Mouse (Mus musculus) neural tube, embryonic 14.5 days (tissue): ENCODE measurements around the gene St6galnac1. TPM values are rescaled to one million over a fixed set of nuclear protein-coding genes. Genes with fewer than 3 reads are reported as not detected.
A peak's percentile ranks its signal among the peaks of the same experiment; 100 is the strongest.
"Not testable (repeated sequence)": the region's sequence is repeated elsewhere in the genome, so short reads cannot be mapped to it uniquely, and the experiment has no call there.

ENCODE experiments used
- ATAC-seq: fragments of 200-750 bp; cut with Nextera tagmentation; 2 replicates; pipeline ENCODE4 v1.8.0; 2017; ENCODE audit warnings: low read depth, mild to moderate bottlenecking, moderate TSS enrichment, moderate library complexity
- H3K27ac ChIP-seq: fragments of 300-500 bp; sonication (generic); 2 replicates; pipeline ENCODE4 v1.5.1; 2014; ENCODE audit warnings: low read depth, mild to moderate bottlenecking, control low read depth, low read length, moderate library complexity, mixed read lengths
- H3K27me3 ChIP-seq: fragments of 300-500 bp; sonication (generic); 2 replicates; pipeline ENCODE4 v1.6.1; 2014; ENCODE audit warnings: low read length; ENCODE audit not compliant: control insufficient read depth, insufficient read depth
- H3K36me3 ChIP-seq: fragments of 300-500 bp; sonication (generic); 2 replicates; pipeline ENCODE4 v1.6.1; 2014; ENCODE audit warnings: low read length, mixed read lengths; ENCODE audit not compliant: control insufficient read depth, insufficient read depth
- H3K4me1 ChIP-seq: fragments of 300-500 bp; sonication (generic); 2 replicates; pipeline ENCODE4 v1.6.1; 2014; ENCODE audit warnings: low read length; ENCODE audit not compliant: control insufficient read depth, insufficient read depth
- H3K4me2 ChIP-seq: fragments of 300-500 bp; sonication (generic); 2 replicates; pipeline ENCODE4 v1.6.1; 2014; ENCODE audit warnings: mild to moderate bottlenecking, low read depth, low read length, control low read depth
- H3K4me3 ChIP-seq: fragments of 300-500 bp; sonication (generic); 2 replicates; pipeline ENCODE4 v1.5.1; 2014; ENCODE audit warnings: low read depth, low read length, control low read depth, mixed read lengths
- H3K9ac ChIP-seq: fragments of 300-500 bp; sonication (generic); replicated peaks from 2 replicates; pipeline ENCODE4 v1.6.1; 2014; ENCODE audit warnings: low read depth, mild to moderate bottlenecking, control low read depth, low read length, mixed read lengths
- H3K9me3 ChIP-seq: fragments of 300-500 bp; sonication (generic); 2 replicates; pipeline ENCODE4 v1.6.1; 2016; ENCODE audit warnings: low read length; ENCODE audit not compliant: control insufficient read depth
- WGBS: fragments of 180-500 bp; shearing (Covaris S2); extraction: QIAGEN DNeasy Blood & Tissue Kit; methylation state at CpG from one replicate; pipeline ENCODE4 v1.1.7; 2014; 5-methylcytosine and 5-hydroxymethylcytosine counted together
- polyA plus RNA-seq: library from polyadenylated mRNA; unstranded; fragments of >200 nt; fragmentation: Nextera tagmentation; extraction: Ambion mirVana; gene quantifications from 2 replicates; pipeline ENCODE4 v1.2.1, GENCODE M21; 2014

St6galnac1 gene
- polyA plus RNA-seq, 1 experiment from 2014 or later = not detected

- not testable (repeated sequence) for H3K27ac ChIP-seq, H3K27me3 ChIP-seq, H3K9me3 ChIP-seq, H3K4me3 ChIP-seq, H3K36me3 ChIP-seq, H3K9ac ChIP-seq, H3K4me1 ChIP-seq, H3K4me2 ChIP-seq, ATAC-seq
- 94% methylated on average over 3 of the region's 3 CpGs for WGBS
These were observed 28.5 kb downstream of the St6galnac1 start for GRCm38 (mm10) chr11:116746822-116747221.

- not testable (repeated sequence) for H3K36me3 ChIP-seq, H3K4me1 ChIP-seq, H3K27me3 ChIP-seq, ATAC-seq, H3K9me3 ChIP-seq, H3K27ac ChIP-seq, H3K9ac ChIP-seq, H3K4me2 ChIP-seq, H3K4me3 ChIP-seq
- WGBS = 80% methylated on average over 2 of the region's 2 CpGs
These were observed 29.9 kb downstream of the St6galnac1 start for GRCm38 (mm10) chr11:116745457-116745856.

DNA sequence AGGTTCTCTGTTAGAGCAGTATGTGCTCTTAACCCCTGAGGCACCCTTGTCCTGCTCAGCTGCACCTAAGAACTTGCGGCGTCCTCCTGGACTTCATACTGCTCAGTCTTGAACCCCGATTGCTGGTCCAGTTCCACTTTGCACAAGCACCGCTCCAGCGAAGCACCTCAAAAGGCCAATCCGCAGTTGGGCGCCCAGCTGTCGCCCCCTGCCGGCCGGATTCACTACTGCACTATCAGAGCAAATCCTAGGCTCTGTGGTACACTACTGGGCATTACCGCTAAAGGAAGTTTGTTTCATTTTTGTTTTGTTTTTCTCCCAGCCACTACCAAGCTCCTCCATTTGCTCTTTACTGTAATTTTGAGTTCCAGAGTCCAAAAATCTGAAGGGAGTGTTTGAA lies 36.9 kb downstream of the St6galnac1 start:
- Histone ChIP-seq H3K27me3 (no peaks in the 10 kb centered on the region), H3K9me3 (no peaks in the 10 kb centered on the region), H3K4me3 (no peak overlapping the region), H3K4me1 (no peaks in the 10 kb centered on the region), H3K9ac (no peak overlapping the region), H3K4me2 (no peak overlapping the region), H3K27ac (no peak overlapping the region), H3K36me3 (no peaks in the 10 kb centered on the region)
- WGBS = 52% methylated on average over 11 of the region's 11 CpGs
- no peak for ATAC-seq

- ATAC-seq = no peak
- Histone ChIP-seq H3K4me1 (no peaks in the 10 kb centered on the region), H3K27ac (no peak overlapping the region), H3K27me3 (no peaks in the 10 kb centered on the region), H3K9me3 (no peaks in the 10 kb centered on the region), H3K4me3 (no peak overlapping the region), H3K36me3 (no peaks in the 10 kb centered on the region), H3K4me2 (no peak overlapping the region), H3K9ac (no peak overlapping the region)
- WGBS = 89% methylated on average over 4 of the region's 4 CpGs
These were observed 42.8 kb downstream of the St6galnac1 start for GRCm38 (mm10) chr11:116732536-116732935.

GRCm38 (mm10) chr11:116731060-116731580 lies 44.2 kb downstream of the St6galnac1 start:
- not testable (repeated sequence) for H3K27ac ChIP-seq, H3K4me3 ChIP-seq, H3K9ac ChIP-seq, ATAC-seq, H3K4me1 ChIP-seq, H3K9me3 ChIP-seq, H3K4me2 ChIP-seq, H3K36me3 ChIP-seq, H3K27me3 ChIP-seq
- WGBS = 92% methylated on average over 6 of the region's 6 CpGs

GRCm38 (mm10) chr11:116729276-116730008 lies 45.9 kb downstream of the St6galnac1 start:
- H3K27ac ChIP-seq = no peak overlapping the region
- no peak overlapping the region for H3K4me2 ChIP-seq
- no peak overlapping the region for H3K9ac ChIP-seq
- no peaks in the 10 kb centered on the region for H3K4me1 ChIP-seq
- ATAC-seq = no peak
- no peaks in the 10 kb centered on the region for H3K36me3 ChIP-seq
- 80% methylated on average over 9 of the region's 9 CpGs for WGBS
- no peaks in the 10 kb centered on the region for H3K27me3 ChIP-seq
- H3K9me3 ChIP-seq = no peaks in the 10 kb centered on the region
- H3K4me3 ChIP-seq = no peak overlapping the region

GRCm38 (mm10) chr11:116726156-116726555 lies 49.2 kb downstream of the St6galnac1 start:
- H3K4me2 ChIP-seq = no peak overlapping the region

DNA sequence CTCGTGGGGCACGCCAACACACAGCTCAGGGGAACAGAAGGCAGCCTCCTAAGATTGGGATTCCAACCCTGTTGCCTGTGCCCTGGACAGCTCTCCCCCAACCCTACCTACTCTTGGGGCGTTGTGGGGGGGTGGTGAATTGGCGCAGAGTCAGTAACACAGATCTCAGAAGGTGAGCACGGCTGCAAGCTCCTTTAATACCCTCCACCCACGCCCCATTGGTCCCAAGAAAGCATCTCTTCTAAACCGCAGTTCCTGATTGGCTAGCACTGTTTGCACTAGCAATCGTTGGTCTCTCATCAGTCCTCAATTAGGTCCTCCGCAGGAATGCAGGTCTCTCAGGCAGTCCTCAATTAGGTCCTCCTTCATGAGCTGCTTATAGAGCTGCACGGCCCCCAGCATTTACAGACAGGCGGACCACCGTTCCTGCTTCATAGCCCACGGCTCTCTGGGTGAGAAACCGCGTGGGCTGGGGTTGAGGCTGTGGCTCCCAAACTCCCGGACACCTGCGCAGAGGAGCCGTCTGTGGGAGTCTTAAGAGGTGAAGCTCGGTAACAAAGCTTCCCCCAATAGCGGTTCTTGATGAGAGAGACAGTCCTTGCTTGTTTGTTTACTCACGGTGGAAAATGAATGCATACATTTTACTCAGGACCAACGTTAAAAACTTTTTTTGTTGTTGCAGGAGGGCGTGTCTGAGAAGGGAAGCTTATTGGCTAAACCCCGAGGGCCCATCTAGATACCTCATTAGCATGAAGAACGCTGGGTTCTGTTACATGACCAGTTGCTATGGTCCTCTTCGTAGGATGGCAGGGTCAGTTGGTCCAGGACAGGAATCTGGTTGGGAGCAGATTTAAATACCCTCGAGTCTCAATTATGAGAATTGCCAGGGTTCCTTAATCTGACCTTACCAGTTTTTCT lies 50.0 kb downstream of the St6galnac1 start:
- Histone ChIP-seq H3K27ac (no peak overlapping the region), H3K36me3 (no peaks in the 10 kb centered on the region), H3K4me2 (peak overlapping the region; percentile 29), H3K4me3 (peak overlapping the region; percentile 9; the same call in 1 of the 2 replicates), H3K27me3 (no peaks in the 10 kb centered on the region), H3K9me3 (no peaks in the 10 kb centered on the region), H3K4me1 (no peaks in the 10 kb centered on the region), H3K9ac (no peak overlapping the region)
- 44% methylated on average over 27 of the region's 27 CpGs for WGBS
- peak; percentile 21; the same call in 1 of the 2 replicates for ATAC-seq

More at GRCm38 (mm10) chr11:116726156-116726555, 49.2 kb downstream of the St6galnac1 start:
- H3K36me3 ChIP-seq = no peaks in the 10 kb centered on the region
- ATAC-seq = no peak
- H3K9me3 ChIP-seq = no peaks in the 10 kb centered on the region
- H3K27me3 ChIP-seq = no peaks in the 10 kb centered on the region
- H3K9ac ChIP-seq = no peak overlapping the region
- no peak overlapping the region for H3K27ac ChIP-seq
- H3K4me3 ChIP-seq = no peak overlapping the region
- WGBS = 81% methylated on average over 3 of the region's 3 CpGs
- no peaks in the 10 kb centered on the region for H3K4me1 ChIP-seq

- WGBS = 94% methylated on average over 5 of the region's 5 CpGs
- Histone ChIP-seq H3K36me3 (no peaks in the 10 kb centered on the region), H3K4me2 (no peak overlapping the region), H3K4me1 (no peaks in the 10 kb centered on the region), H3K9me3 (no peaks in the 10 kb centered on the region), H3K9ac (no peak overlapping the region), H3K27ac (no peak overlapping the region), H3K27me3 (no peaks in the 10 kb centered on the region), H3K4me3 (no peak overlapping the region)
- no peak for ATAC-seq
These were observed 52.2 kb downstream of the St6galnac1 start for GRCm38 (mm10) chr11:116723064-116723463.
